Mouse (Mus musculus) cerebellum, adult 11-12 months (tissue): ENCODE results near the gene Gm9195.

Source experiments
- DNase-seq: peaks from one replicate; pipeline ENCODE4 v3.0.0; 2022

Gm9195 gene

DNA sequence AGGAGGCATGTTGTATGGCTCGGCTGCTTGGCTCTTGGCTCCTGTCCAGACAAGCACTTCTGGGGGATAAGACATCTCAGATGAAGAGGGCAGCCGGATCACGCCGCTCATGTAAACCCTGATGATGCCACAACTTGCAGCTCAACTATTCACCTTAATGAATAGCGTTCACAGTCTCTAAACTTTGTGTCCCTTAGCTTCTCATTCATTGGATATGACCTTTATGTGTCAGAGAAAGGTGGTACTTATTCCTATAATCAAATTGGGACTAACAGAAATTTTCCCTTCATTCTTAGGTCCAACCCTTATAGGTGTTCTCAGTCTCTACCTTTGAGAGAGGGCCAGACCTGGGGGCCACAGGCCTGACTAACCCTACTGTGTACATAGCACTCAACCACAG is at the start of gene Gm9195:
Gm9195 (minus strand) TSS at position 101 of the 400 bp plus-strand sequence.
- DNase-seq: no peak

DNA sequence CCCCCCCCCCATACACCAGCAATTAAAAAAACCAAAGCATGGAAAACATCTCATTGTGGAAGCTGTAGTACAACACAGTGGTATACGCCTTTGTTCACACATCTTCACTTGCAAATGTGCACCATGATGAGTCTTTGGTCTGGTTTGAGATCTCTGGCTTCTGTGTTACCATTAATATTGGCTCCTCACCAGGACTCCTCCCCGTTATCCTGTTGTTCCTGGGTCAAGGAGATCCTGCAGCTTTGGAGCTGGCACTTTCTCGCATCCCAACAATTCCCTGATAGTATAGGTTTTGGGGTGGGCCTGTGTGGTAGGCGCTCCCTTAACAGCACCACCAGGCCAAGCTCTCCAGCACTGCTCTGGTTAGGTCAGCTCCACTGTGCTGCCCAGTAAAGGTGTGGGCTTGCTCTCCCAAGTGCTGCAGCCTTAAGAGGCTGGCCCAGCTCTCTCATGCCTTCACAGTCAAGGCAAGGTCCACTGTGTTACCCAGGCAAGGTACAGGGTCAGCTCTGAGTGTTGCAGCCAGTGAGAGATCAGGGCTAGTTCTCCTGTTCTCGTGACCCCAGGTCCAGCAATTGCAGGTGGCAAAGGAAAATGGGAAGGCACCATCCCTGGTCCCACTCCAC is 44.9 kb upstream of the Gm9195 start:
- no peak for DNase-seq

DNA sequence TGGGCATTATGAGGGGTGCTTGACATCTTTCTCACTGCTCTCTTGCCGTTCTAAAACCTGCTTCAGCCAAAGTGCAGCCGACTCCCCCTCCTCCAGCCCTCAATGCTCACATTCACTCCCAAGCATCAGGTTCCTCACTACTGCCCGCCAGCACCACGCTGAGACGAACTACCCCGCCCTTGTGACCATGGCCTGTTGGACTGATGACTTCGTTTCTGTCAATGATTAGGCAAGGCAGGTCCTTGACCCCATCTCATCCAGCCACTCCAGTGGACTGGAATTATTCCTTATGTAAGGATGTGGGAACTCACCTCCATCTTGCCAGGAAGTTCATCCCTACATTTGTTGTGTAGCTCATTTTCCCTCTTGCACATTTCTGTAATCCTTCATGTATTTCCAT is 42.2 kb upstream of the Gm9195 start:
- DNase-seq: no peak

DNA sequence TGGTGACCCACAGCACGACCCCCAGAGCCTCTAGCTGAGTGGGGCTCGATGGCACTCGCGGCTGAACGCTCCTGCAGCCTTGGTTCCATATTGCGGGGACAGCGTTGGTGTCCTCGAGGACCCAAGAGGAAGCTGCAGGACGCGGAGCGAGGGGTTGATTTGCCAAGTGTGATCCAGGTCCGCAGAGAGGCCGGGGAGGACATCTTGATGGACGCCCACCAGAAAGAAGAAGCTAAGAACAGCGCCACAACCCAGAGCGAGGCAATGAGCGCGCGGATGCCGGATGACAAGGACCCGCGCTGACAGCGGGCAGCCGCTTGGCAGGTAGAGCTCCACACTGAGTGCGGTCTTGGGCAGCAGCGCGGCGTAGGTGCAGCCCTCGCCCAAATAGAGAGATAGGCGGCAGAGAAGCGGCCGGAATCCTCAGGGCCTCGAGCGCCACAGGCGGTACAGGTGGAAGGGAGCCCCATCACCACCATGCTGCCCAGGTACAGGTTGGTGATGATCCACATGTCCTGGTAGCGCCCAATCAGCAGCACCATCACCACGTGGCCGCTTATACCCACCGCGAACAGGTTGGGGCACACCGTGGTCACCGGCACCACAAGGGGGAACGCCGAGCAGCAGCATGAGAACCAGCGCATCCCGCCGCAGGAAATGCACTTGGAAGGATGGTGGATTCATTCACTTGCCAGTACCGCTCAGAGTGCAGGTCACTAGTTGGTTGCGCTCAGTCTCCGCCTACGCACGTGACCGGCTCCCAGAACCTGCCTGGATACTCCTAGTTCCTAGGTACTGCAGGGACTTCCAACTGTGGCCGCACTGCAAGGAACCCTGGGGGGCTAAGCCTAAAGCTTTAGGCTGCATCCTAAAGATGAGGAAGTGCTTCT is 40.6 kb upstream of the Gm9195 start:
- peak; percentile 8 for DNase-seq

DNA sequence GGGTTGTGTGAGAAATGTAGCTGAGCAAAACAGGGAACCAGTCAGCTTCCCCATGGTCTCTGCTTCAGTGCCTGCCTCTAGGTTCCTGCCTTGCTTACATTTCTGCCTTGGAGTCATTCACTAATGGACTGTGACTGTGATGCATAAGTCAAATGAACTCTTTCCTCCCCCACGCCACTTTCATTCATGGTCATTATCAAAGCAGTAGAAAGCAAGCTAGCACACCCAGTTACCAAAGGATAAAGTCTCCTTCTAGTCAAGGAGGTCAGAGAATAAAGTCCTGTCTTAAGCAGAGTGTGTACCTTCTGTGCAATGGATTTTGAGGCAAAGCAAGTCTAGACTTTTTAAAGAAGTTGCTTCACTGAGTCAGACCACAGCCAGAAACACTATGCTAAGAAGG is 35.5 kb upstream of the Gm9195 start:
- DNase-seq: no peak

DNA sequence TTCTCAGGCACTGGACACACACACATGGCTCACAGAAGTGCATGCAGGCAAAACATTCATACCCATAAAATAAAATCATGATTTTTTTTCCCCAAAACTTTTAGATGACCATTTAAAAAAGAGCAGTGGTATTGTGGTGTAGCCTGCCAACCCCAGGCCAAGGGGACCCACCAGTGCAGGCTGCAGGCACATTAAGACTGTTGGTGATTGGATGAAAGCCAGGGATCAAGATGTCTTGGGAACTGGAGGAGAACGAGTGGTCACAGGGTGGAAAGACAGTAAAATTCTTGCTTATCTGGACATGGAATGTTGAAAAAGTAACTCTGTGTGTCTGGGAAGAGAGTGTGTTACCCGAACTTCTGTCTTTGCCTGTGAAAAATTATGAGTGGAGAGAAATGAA is 27.9 kb upstream of the Gm9195 start:
- DNase-seq: no peak

DNA sequence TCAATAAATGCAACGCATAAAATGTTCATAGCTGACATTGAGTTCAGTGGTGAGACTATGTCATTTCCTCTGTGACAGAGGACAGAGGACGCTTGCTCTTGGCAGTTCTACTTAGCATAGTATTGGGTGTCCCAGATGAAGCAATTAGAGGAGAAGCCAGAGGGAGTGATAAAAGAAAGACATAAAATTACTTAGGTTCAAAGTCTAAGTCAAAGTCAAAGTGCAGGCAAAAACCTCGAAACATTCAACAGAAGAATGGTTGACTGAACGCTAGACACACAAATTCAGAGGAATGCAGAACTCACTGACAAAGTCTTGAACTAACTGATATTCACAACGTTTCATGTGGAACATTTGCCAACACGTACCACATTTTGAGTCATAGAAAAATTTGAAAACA is 27.1 kb upstream of the Gm9195 start:
- no peak for DNase-seq

DNA sequence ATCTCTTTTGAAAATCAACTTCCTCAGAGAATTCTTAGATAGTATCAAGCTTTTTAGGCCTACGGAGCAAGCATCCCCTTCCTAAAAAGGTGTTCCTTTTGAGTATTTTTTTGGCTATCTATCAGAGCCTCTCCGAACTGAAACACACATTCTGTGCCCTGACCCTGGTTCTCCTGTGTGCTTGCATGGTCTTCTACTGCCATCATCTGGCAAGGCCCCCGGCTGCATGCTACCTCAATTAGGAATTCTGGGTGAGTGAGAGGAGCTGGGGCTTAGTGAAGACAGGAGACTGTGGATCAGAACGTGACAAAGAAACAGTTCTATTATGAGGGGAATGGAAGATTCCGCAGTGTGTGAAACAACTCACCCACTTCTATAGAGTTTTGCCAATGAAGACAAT is 24.7 kb upstream of the Gm9195 start:
- no peak for DNase-seq

DNA sequence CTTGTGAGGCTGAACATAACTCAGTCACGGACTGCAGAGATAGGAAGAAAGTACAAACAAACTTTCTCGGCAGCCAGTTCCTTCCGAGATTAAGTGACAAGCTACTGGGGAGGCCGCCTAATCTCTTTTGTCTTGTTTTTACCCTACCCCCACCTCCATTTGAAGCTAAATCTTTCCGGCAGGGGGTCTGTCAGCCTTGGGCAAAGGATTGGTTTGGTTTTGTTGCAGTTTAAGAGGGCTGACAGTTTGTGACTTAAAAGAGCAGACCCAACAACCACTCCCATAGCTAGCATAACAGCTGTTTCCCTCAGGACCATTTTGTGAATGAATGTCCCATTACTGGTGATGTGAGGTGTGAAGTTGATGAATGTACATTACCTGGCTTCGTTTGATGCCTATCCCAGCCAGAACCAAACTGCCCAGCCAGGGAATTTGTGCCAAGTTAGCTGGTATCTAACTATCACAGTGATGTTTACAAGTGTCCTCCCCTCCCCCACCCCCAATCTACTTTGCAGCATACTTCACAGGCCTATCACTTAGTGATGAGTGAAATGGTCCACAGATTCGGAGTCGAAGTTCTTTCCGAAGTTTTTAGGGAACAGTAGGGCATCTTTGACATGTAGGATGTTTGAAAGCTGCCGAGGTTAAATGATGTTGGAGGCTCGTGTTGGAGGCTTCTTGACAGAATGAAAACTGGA is 15.2 kb upstream of the Gm9195 start:
- DNase-seq: no peak

DNA sequence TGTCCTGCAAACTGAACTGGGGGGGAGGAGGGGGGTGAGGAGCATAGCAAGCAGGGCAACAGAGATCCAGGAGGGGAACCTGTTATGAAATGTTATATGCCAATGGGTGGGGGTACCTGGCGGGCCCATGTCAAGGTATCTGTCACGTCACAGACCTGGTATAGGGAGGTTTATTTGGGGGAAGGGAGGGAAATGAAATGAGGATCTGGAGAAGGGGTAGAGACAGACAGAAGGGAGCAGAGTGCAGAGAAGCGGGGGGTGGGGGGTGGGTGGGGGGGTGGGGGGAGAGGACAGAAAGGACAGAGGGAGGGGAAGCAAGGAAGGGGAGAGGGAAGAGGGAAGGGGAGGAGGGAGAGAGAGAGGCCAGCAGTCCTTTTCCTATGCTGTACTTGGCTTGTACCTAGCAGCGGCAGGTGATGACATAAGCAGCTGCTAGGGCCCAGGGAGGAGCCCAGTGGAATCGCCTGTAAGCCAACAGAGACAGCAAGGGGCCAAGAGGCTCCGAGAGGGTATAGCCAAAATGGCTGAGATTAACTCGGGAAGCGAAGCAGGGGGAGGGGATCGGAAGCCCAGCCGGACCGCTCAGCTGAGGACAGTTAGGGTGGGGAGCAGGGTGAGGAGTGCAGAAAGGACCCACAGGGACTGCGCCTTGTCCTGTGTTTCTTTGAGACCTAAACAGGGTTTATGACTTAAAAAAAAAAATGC is 14.5 kb upstream of the Gm9195 start:
- DNase-seq: no peak

DNA sequence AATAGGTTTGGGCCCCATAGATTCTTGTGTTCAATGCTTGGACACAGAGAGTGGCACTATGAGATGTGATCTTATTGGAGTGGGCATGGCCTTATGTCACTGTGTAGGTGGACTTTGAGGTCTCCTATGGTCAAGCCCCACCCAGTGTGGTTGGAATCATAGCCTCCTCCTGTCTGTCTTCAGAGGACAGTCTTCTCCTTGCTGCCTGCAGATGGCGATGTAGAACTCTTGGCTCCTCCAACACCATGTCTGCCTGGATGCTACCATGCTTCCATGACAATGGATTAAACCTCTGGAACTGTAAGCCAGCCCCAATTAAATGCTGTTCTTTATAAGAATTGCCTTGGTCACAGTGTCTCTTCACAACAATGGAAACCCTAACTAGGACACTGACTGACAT is 13.3 kb upstream of the Gm9195 start:
- DNase-seq: no peak

DNA sequence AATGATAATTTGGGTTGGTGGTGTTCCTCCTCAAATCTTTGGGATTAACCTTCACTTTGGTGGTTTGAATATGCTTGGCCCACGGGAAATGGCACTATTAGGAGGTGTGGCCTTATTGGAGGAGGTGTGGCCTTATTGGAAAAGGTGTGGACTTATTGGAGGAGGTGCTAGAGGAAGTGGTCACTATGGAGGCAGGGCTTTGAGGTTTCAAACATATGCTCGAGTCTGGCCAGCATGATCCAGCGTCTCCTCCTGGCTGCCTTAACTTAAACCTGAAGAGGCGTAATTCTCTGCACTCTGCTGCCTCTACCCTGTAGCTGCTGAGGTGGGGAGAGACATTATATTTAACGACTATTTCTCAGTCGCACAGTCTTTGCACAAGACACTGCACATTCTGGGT is 11.6 kb upstream of the Gm9195 start:
- DNase-seq: no peak

DNA sequence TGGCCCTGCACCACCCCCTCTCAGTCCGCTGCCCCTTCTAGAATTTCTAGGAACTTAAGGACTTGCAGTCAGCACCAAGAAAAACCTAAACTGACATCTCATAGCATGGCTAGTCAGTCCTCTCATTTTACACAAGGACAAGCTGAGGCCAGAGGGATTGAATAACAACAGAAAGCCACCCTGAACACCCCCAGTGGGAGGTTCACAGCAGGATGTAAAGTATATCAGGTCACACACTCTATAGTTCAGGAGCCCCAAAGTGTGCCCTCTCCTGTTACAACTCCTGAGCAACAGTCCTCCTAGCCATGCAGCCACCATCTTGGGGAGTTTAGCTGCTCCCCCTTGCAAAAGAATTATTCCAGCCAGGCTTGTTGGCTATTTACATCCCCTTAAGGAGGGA is 2.1 kb upstream of the Gm9195 start:
- DNase-seq: no peak

DNA sequence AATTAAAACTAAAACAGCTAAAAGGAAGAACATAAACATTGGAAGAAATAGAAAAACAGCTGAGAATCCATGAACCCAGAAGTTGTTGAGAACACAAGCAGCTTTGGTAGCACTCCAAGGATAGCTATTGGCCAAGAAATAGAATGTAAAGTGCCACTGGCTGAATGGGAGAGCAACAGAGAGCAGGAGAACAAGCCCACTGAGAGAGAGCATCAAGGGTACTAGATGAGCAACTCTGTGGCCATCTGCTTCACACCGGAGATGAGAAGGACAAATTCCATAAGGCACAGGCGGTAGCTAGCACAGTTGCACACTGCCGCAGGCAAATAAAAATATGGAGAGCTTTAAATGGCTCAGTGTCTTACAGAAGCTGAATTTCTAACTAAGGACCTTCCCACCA is 1.3 kb downstream of the Gm9195 start:
- no peak for DNase-seq

DNA sequence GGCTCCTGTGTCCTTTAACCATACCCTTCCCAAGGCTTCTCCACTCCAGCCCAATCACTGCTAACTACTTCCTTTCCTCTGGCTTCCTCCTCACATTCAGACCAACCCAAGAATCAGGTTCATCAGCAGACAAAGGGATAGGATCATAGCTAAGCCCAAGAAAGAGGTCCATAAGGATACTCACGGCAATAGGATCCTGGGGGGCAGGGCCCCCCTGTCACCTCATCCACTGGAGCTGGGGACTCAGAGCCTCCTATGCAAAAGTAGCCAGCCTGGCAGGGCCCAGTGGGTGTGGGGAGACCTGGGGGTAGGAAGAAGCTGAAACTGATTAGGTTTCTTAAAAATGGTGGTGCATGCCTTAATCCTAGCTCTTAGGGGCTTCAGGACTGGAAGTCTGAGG is 17.1 kb downstream of the Gm9195 start:
- no peak for DNase-seq

DNA sequence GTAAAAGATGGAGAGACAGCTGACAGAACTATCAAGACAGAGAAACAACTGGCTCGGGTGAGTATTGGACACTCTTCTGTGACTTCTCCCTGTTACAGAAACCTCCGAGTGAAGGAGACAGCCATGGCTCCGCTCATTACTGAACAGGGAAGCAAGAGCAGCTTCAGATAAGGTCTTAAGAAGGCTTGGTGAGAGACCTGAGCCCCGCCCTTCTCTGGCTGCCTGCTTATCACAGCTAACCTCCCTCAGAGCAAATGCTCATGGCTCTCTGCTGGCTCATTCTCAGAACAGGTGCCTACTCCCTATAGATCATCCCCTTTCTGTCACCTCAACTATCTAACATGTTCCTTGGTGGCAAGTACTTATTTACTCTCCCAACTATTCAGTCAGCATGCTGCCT is 23.2 kb downstream of the Gm9195 start:
- DNase-seq: no peak

DNA sequence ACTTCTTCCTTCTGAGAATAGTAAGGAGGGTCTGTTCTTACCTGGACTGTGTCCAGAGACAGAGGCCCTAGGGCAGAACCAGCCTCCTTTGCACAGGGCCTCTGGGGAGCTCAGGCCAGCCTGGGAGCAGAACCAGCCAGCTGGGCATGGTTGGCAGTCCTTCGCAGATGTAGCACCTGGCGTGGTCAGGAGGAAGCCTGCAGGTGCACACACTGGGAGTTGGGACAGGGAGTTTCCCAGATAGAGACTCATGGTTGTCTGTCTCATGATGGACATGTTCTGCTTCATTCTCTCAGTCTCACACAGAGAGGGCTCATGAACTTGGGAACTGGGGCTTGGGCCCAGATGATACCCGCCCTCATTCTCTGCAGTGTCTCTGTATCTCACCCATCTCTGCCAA is 25.3 kb downstream of the Gm9195 start:
- DNase-seq: no peak

DNA sequence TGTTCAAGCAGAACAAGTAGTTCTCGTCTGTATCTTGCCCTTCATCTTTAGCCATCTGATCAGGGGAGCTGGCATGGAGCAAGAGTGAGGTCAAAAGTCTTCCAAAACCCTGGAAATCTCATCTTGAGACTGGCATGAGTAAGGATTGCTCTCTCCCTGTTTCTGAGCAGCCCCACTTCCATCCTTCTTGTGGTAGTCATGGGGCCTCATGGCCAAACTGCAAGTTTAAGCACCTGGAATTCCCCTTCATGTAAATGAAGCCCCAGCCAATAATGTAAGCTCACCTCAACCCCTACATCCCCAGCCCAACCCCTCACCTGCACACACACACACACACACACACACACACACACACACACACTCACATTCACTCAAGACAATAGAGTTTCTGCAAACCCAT is 30.0 kb downstream of the Gm9195 start:
- DNase-seq: no peak

DNA sequence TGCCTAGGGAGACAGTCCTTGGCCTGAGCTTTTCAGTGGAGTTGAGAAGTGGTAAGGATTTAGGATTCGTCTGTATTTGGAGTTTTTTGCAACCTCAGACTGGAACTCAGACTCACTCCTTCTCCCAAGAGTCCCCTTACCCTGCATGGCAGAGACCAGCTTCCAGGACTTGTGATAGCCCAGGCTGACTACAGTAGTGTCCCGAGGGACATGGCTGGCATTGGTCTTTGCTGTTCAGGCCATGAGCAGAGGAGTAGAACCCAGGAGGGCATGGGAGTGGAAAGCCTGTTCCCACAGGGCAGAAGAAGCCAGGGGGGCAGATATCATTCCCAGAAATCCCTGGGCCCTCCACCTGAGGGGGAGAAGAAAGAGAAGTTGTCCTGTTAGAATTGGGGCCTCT is 31.3 kb downstream of the Gm9195 start:
- DNase-seq: no peak

DNA sequence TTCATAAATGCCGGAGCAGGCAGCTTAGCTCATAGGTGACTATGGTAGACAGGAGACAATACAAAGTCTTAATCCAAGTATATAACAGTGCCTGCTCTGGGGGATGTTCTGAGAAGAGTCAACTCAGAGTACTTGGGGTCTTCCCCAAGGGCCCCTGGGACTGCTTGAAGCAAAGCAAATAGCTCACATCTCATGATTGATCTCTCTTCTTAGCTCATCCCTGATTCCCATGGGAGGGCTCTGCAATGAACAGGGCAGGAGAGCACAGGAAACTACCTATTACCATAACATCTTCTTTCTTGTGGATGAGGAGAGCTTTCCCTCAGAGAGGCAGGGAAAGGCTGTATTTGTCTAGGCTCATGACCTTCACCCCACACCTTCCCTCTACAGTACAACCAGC is 32.7 kb downstream of the Gm9195 start:
- DNase-seq: no peak

DNA sequence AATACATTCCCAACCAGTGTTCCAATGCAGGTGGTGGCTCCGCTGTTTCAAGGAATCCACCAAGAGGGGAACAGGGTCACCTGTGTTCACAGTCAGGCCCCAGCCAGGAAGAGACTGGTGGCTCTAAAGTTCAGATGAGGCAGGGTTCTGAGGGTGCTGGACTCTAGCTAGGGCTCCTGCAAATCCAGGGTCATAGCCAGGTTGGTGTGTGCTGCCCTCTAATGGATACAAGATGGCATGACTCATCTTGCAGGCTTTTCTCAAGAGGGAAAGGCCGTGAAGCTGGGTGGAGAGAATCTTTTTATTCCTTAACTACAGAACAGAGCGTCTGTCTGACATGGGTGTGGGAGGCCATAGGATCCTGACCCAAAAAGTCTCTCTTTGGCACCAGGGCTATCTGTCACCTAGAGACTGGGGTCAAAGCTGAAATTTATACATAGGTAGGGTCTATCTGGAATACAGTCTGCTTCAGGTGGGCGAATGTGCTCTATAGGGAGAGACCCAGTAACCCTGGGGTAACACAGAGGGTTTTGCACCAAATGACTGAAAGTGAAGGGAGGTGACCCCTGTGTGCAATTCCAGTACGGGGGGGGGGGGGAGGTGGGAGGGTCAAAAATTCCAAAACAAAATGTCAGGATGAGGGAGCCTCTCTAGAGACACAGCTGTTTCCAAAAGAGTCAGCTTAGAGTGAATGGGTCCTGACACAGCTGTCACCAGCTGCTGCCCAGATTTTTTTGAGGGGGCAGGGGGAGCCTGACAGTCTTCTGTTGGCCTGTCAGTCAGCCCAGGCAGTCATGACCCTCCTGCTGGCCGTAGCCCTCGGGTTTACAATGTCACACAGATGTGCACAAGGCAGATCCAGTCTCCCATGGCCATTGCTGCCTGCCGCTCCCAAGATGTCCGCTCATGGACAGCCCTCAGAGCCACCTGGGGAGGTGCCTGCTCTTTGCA is 44.2 kb downstream of the Gm9195 start:
- no peak for DNase-seq

DNA sequence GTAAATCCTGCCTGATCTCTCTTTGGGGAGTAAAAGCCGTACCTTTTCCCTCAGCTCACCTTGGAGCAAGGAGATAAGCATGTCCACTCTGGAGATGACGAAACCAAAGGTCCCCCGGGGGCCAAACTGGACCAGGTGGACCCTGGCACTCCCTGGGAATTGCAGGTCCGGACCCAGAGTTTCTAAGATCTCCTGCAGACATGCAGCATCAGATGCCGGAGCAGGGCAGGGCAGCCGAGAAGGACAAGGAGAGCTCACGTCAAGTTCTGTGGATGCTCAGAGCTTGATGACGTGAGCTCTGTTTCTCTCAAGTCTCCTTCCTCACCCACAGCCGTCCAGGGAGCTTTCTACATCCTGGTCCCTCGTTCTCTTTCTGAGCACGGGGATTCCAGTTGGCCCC is 48.7 kb downstream of the Gm9195 start:
- no peak for DNase-seq
